Mouse (Mus musculus): ENCODE measurements at regions not wholly inside any gene's neighbourhood (a gene's known extent, or its start where the extent isn't known, plus 50 kb on each side); places are given as distances from the start of the nearest gene placed in this dataset.

GRCm38 (mm10) chrX:23556271-23556670 lies 136.6 kb upstream of the Wdr44 start:
- DNase-seq (ENCODE audit: inconsistent age in 2 of 2, low spot score in 1 of 2): no peak

GRCm38 (mm10) chrX:23565581-23565980 lies 127.3 kb upstream of the Wdr44 start:
- peak in 1 of 2 experiments; percentile 73 for DNase-seq (ENCODE audit: inconsistent age in 2 of 2, low spot score in 1 of 2)
